Mouse (Mus musculus): ENCODE results near the gene Sat2. TPM values are rescaled to one million over a fixed set of nuclear protein-coding genes. Genes with fewer than 3 reads are reported as not detected.

Gene Sat2
- polyA plus RNA-seq, 1 experiment from 2014 or later: 27.1 TPM

DNA sequence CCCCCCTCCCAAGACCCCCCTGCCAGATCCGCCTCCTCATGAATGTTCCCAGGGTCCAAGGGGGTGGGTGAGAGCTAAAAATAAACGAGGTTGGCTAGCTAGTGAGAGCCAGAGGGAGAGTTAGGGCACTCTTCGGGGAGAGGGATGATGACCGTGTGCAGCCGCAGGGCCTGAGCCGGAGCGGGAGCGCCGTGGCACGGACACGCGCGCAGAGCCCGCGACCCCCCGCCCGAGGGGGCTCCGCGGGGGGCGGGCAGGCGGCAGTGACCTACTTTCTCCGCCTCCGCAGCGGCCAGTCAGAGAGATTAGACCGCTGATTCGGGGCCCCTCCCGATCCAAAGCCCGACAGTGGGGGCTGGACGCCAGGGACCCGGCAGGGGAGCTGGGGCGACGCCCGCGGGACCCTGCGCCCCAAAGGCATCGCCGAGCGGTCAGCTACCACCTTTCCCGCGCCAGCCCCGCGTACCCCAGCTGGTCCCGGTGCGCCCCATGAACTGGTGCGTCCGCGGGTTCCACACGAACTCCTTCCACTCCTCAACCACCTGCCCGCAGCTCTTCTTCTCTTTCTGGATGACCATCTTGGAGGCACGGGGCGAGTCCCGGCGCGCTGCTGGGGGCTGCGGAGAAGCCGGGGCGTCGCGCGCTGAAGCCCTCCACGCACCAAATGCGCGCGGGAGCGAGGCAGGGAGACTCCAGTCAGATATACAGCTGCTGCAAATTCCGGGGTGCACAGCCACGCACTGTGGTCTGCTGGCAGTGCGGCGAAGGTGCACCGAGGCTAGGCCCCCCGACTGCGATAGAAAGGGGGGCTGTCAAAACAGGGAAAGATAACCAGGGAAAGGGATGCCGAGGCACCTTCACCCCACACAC lies 16.8 kb upstream of the Sat2 start:
- peaks cover 20% of the 10 kb centered on the region for H3K4me1 ChIP-seq (ENCODE audit: control insufficient read depth, insufficient read depth, low read length)
- WGBS: under 1% methylated on average over 63 of the region's 73 CpGs
- H3K9me3 ChIP-seq (replicated peaks; ENCODE audit: control insufficient read depth, low read length, poor library complexity, severe bottlenecking): no peaks in the 10 kb centered on the region
- H3K27me3 ChIP-seq (ENCODE audit: control insufficient read depth, insufficient read depth, low read depth, low read length): no peaks in the 10 kb centered on the region
- peak overlapping the region; percentile 81 for H3K27ac ChIP-seq (ENCODE audit: low read length)
- peak; percentile 67 for ATAC-seq
- peak overlapping the region; percentile 89 for H3K9ac ChIP-seq (ENCODE audit: low read depth, low read length)
- H3K36me3 ChIP-seq (ENCODE audit: control insufficient read depth, insufficient read depth, low read length): peaks cover 7% of the 10 kb centered on the region
- H3K4me2 ChIP-seq (ENCODE audit: low read length): peak overlapping the region; percentile 76
- H3K4me3 ChIP-seq (ENCODE audit: low read depth, low read length): peak overlapping the region; percentile 73

DNA sequence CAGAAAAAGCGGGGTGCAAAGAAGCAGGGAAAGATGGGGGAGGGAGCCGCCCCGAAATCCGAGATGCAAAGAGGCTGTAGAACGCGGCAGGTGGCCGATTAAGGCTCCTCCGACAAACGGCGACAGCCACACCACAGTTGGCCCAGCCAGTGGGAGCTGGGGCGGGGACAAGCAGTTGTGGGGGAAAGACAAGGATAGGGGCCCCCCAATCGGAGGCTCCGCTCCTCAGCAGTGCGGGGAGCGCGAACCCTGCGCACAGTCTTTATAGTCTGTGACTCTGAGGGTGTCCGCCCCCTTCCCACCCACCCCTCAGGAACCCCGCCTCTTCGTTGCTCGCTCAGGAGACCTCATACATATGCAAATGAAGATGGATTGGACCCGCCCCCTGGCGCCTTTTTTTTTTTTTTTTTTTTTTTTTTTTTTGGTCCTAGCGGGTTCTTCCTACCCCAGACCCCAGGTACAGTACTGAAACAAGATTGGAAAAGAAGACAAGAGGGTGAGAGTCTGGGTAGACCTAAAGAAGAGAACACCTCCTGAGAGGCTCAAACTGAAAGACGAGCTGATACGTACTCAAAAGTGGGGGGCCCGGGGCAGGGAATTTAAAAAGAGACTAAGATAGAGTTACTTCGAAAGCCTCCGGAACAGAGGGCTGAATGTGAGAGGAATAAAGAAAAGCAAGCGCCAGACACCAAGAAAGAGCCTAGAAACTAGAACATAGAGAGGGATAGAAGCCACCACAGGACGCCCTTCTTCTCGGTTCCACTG lies 15.9 kb upstream of the Sat2 start, which contains the start of gene Atp1b2:
Gene Atp1b2 (minus strand): TSS at position 217 of the 765 bp plus-strand sequence.
- Histone ChIP-seq H3K9ac (ENCODE audit: low read depth, low read length) (peak within 1 kb of the TSS; percentile 89), H3K4me1 (ENCODE audit: control insufficient read depth, insufficient read depth, low read length) (peaks cover 17% of the 10 kb centered on the region), H3K27me3 (ENCODE audit: control insufficient read depth, insufficient read depth, low read depth, low read length) (no peaks in the 10 kb centered on the region), H3K4me2 (ENCODE audit: low read length) (peak within 1 kb of the TSS; percentile 76), H3K9me3 (replicated peaks; ENCODE audit: control insufficient read depth, low read length, poor library complexity, severe bottlenecking) (no peaks in the 10 kb centered on the region), H3K4me3 (ENCODE audit: low read depth, low read length) (peak within 1 kb of the TSS; percentile 73), H3K36me3 (ENCODE audit: control insufficient read depth, insufficient read depth, low read length) (peaks cover 7% of the 10 kb centered on the region), H3K27ac (ENCODE audit: low read length) (peak within 1 kb of the TSS; percentile 81)
- 2% methylated on average over 31 of the region's 32 CpGs for WGBS
- ATAC-seq: peak; percentile 92

DNA sequence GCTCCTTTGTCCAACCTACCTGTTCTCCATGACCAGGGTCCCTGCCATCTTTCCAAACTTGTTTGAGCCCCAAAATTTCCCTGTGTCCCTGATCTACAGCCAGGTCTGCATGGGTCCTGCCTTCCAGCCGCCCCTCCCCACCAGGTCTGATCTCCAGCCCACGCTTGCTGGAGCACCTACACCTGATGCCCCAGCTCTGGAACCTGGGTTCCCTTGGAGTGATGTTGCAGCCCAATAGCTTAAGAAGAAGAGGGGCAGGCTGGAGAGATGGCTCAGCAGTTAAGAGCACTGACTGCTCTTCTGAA lies 15.4 kb upstream of the Sat2 start:
- peak overlapping the region; percentile 36; the same call in 1 of the 2 replicates for H3K9ac ChIP-seq (ENCODE audit: low read depth, low read length)
- WGBS: 67% methylated on average over 2 of the region's 2 CpGs
- H3K4me3 ChIP-seq (ENCODE audit: low read depth, low read length): peak overlapping the region; percentile 73
- H3K27me3 ChIP-seq (ENCODE audit: control insufficient read depth, insufficient read depth, low read depth, low read length): no peaks in the 10 kb centered on the region
- no peaks in the 10 kb centered on the region for H3K9me3 ChIP-seq (replicated peaks; ENCODE audit: control insufficient read depth, low read length, poor library complexity, severe bottlenecking)
- H3K27ac ChIP-seq (ENCODE audit: low read length): peak overlapping the region; percentile 25; the same call in 1 of the 2 replicates
- no peak for ATAC-seq
- H3K36me3 ChIP-seq (ENCODE audit: control insufficient read depth, insufficient read depth, low read length): peaks cover 7% of the 10 kb centered on the region
- peaks cover 17% of the 10 kb centered on the region for H3K4me1 ChIP-seq (ENCODE audit: control insufficient read depth, insufficient read depth, low read length)
- peak overlapping the region; percentile 76 for H3K4me2 ChIP-seq (ENCODE audit: low read length)

DNA sequence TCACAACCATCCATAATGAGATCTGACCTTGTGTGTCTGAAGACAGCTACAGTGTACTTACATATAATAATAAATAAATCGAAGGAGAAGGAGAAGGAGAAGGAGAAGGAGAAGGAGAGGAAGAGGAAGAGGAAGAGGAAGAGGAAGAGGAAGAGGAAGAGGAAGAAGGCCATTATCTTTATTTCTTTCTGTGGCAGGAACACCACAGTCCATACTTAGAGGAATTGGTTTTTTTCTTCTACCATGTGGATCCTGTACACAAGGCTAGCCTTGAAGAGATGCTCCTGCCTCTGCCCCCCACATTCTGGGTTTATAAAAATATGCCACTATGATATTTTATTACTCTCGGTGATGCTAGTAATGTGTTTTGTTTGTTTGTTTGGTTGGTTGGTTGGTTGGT lies 15.0 kb upstream of the Sat2 start:
- Histone ChIP-seq H3K27me3 (ENCODE audit: control insufficient read depth, insufficient read depth, low read depth, low read length) (no peaks in the 10 kb centered on the region), H3K4me2 (ENCODE audit: low read length) (no peak overlapping the region), H3K36me3 (ENCODE audit: control insufficient read depth, insufficient read depth, low read length) (peaks cover 3% of the 10 kb centered on the region), H3K27ac (ENCODE audit: low read length) (no peak overlapping the region), H3K9me3 (replicated peaks; ENCODE audit: control insufficient read depth, low read length, poor library complexity, severe bottlenecking) (no peaks in the 10 kb centered on the region), H3K4me1 (ENCODE audit: control insufficient read depth, insufficient read depth, low read length) (peaks cover 17% of the 10 kb centered on the region), H3K9ac (ENCODE audit: low read depth, low read length) (no peak overlapping the region), H3K4me3 (ENCODE audit: low read depth, low read length) (no peak overlapping the region)
- no peak for ATAC-seq
- 83% methylated on average over 2 of the region's 2 CpGs for WGBS

DNA sequence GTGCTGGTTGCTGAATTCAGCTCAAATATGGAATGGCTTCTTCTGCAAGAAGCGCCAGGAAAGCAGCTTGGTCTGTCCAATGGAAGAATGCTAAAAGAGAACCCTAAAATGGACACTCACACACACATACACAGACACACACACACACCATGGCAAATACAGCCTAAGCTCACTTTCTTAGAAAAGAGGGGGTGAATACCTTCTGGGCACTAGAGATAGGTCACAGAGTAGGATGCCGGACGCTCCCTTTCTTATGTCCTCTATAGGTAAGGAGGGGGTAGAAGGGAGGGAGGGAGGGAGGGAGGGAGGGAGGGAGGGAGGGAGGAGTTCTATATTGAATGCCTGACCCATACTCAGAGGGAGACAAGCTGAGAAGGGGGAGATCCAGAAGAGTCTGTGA lies 13.3 kb upstream of the Sat2 start:
- no peak for ATAC-seq
- Histone ChIP-seq H3K9me3 (replicated peaks; ENCODE audit: control insufficient read depth, low read length, poor library complexity, severe bottlenecking) (no peaks in the 10 kb centered on the region), H3K4me2 (ENCODE audit: low read length) (no peak overlapping the region), H3K27ac (ENCODE audit: low read length) (no peak overlapping the region), H3K27me3 (ENCODE audit: control insufficient read depth, insufficient read depth, low read depth, low read length) (no peaks in the 10 kb centered on the region), H3K9ac (ENCODE audit: low read depth, low read length) (no peak overlapping the region), H3K4me1 (ENCODE audit: control insufficient read depth, insufficient read depth, low read length) (peaks cover 15% of the 10 kb centered on the region), H3K4me3 (ENCODE audit: low read depth, low read length) (no peak overlapping the region), H3K36me3 (ENCODE audit: control insufficient read depth, insufficient read depth, low read length) (no peaks in the 10 kb centered on the region)
- WGBS: 90% methylated on average over 3 of the region's 3 CpGs

DNA sequence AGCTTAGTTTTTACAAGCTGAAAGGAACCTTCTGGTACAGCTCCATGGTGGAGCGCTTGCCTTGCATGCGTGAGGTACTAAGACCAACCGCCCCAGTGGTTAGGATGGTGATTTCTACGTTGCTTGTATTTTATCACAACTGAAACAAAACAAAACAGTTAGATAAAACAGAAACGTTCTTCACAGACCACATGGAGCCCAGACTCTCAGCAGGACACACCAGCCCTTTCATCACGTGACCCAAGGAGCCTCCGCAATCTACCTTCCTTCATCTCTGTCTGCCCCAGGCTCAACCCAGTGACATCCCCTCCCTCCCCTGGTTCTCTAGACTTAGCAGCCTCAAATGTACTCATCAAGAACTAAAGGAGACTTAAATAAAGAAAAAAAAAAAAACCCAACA lies 12.4 kb upstream of the Sat2 start:
- WGBS: 63% methylated on average over 7 of the region's 7 CpGs
- ATAC-seq: no peak

DNA sequence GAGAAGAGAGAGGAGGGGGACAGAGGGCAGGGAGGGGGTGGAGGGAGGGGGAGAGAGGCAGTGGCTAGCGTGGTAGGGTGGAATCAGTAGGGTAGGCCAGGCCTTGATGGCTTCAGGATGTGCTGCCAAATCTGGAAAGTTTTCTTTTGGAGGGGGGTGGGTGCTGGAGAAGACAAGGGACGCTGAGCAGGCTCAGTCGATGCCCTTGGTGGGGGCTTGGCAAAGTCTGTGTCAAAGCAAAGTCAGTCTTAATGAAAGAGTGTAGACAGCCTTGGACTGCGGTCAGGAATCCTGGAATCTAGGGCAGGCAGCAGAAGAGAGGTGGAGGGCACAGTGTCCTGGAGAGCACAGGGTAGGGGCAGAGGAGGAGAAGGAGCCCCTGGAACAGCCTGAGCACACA lies 10.9 kb upstream of the Sat2 start:
- no peak overlapping the region for H3K9ac ChIP-seq (ENCODE audit: low read depth, low read length)
- no peaks in the 10 kb centered on the region for H3K36me3 ChIP-seq (ENCODE audit: control insufficient read depth, insufficient read depth, low read length)
- H3K4me3 ChIP-seq (ENCODE audit: low read depth, low read length): no peak overlapping the region
- no peaks in the 10 kb centered on the region for H3K27me3 ChIP-seq (ENCODE audit: control insufficient read depth, insufficient read depth, low read depth, low read length)
- no peak overlapping the region for H3K27ac ChIP-seq (ENCODE audit: low read length)
- H3K9me3 ChIP-seq (replicated peaks; ENCODE audit: control insufficient read depth, low read length, poor library complexity, severe bottlenecking): no peaks in the 10 kb centered on the region
- WGBS: 74% methylated on average over 4 of the region's 4 CpGs
- peaks cover 9% of the 10 kb centered on the region; the same call in 1 of the 2 replicates for H3K4me1 ChIP-seq (ENCODE audit: control insufficient read depth, insufficient read depth, low read length)
- no peak overlapping the region for H3K4me2 ChIP-seq (ENCODE audit: low read length)
- no peak for ATAC-seq

More for the DNA sequence above, 12.4 kb upstream of the Sat2 start:
- Histone ChIP-seq H3K27me3 (ENCODE audit: control insufficient read depth, insufficient read depth, low read depth, low read length) (no peaks in the 10 kb centered on the region), H3K4me2 (ENCODE audit: low read length) (no peak overlapping the region), H3K27ac (ENCODE audit: low read length) (no peak overlapping the region), H3K36me3 (ENCODE audit: control insufficient read depth, insufficient read depth, low read length) (no peaks in the 10 kb centered on the region), H3K9ac (ENCODE audit: low read depth, low read length) (no peak overlapping the region), H3K4me1 (ENCODE audit: control insufficient read depth, insufficient read depth, low read length) (peaks cover 10% of the 10 kb centered on the region; the same call in 1 of the 2 replicates), H3K4me3 (ENCODE audit: low read depth, low read length) (no peak overlapping the region), H3K9me3 (replicated peaks; ENCODE audit: control insufficient read depth, low read length, poor library complexity, severe bottlenecking) (no peaks in the 10 kb centered on the region)

DNA sequence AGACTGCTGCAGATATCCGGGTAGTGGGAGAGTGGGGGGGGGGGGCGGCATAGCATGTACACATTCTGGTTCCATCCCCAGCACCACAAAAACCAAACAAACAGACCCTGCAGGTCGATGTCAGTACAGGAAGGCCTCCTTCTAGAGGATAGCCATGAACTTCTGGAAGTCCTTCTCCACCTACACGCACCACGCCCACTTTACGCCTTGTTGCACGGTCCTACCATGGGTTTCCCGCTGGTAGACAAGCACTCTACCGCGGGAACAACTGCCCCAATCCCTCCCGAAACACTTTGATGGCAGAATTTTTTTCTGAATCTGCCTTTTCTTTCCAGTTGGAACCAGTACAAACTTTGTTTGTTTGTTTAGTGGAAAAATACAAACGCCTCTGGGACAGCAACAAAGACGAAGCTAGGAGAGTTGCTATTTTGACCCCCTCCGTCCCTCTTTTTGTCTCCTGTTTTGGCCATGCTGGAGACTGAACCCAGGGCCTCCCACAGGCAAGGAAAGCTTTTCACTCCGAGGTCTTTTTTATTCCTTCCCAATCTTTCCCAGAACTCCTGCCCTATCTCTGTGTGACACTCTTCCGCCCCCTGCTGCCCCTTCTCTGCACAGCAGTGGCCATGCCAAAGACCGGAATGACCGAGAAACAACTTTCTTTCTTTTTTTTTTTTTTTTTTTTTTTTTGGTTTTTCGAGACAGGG lies 8.1 kb upstream of the Sat2 start:
- H3K4me2 ChIP-seq (ENCODE audit: low read length): peak overlapping the region; percentile 22
- no peak overlapping the region for H3K4me3 ChIP-seq (ENCODE audit: low read depth, low read length)
- no peak overlapping the region for H3K27ac ChIP-seq (ENCODE audit: low read length)
- ATAC-seq: no peak
- H3K9ac ChIP-seq (ENCODE audit: low read depth, low read length): no peak overlapping the region
- no peaks in the 10 kb centered on the region for H3K36me3 ChIP-seq (ENCODE audit: control insufficient read depth, insufficient read depth, low read length)
- H3K4me1 ChIP-seq (ENCODE audit: control insufficient read depth, insufficient read depth, low read length): peaks cover 4% of the 10 kb centered on the region; the same call in 1 of the 2 replicates
- no peaks in the 10 kb centered on the region for H3K27me3 ChIP-seq (ENCODE audit: control insufficient read depth, insufficient read depth, low read depth, low read length)
- no peaks in the 10 kb centered on the region for H3K9me3 ChIP-seq (replicated peaks; ENCODE audit: control insufficient read depth, low read length, poor library complexity, severe bottlenecking)
- WGBS: 3% methylated on average over 18 of the region's 19 CpGs
